Mouse (Mus musculus) cerebellum, adult 2 months (tissue): ENCODE results near the gene Ermap. TPM values are rescaled to one million over a fixed set of nuclear protein-coding genes. Genes with fewer than 3 reads are reported as not detected.

ENCODE experiments used
- DNase-seq, 2 experiments: peaks; one replicate each; pipeline ENCODE4 v3.0.0; 2021
- H3K27ac ChIP-seq: fragments of 200-500 bp; 2 replicates; pipeline ENCODE4 v1.5.1; 2012; ENCODE audit warnings: low read length, control low read depth, inconsistent platforms; ENCODE audit not compliant: insufficient read depth
- H3K27me3 ChIP-seq: fragments of 200-500 bp; 2 replicates; pipeline ENCODE4 v1.6.1; 2012; ENCODE audit warnings: inconsistent platforms, mild to moderate bottlenecking, low read length, moderate library complexity; ENCODE audit not compliant: control insufficient read depth, insufficient read depth
- H3K4me1 ChIP-seq: fragments of 200-500 bp; 2 replicates; pipeline ENCODE4 v1.6.1; 2011; ENCODE audit warnings: low read length; ENCODE audit not compliant: control insufficient read depth, insufficient read depth
- H3K4me3 ChIP-seq: fragments of 200-500 bp; replicated peaks from 2 replicates; pipeline ENCODE3; 2011; ENCODE audit warnings: mild to moderate bottlenecking, low read depth, low read length, control low read depth; ENCODE audit not compliant: insufficient read depth
- CTCF ChIP-seq: fragments of 200-500 bp; IDR thresholded peaks from 2 replicates; pipeline ENCODE4 v1.5.1; 2011; ENCODE audit warnings: low read depth, mild to moderate bottlenecking, control low read depth, low read length, moderate library complexity, borderline replicate concordance; ENCODE audit not compliant: insufficient read depth
- POLR2A ChIP-seq: fragments of 200-500 bp; IDR thresholded peaks from 2 replicates; pipeline ENCODE4 v1.6.1; 2011; ENCODE audit warnings: low read length, control low read depth, borderline replicate concordance; ENCODE audit not compliant: insufficient read depth
- WGBS: fragments of 180-500 bp; shearing (Covaris S2); methylation state at CpG from one replicate; pipeline ENCODE4 v1.1.7; 2018; 5-methylcytosine and 5-hydroxymethylcytosine counted together
- polyA plus RNA-seq: library from polyadenylated mRNA; depleted of rRNA; stranded (reverse); fragments of >200 nt; gene quantifications from 2 replicates; pipeline ENCODE4 v1.2.3, GENCODE M21; 2012

Gene Ermap
- polyA plus RNA-seq, 1 experiment: 0.28 TPM

DNA sequence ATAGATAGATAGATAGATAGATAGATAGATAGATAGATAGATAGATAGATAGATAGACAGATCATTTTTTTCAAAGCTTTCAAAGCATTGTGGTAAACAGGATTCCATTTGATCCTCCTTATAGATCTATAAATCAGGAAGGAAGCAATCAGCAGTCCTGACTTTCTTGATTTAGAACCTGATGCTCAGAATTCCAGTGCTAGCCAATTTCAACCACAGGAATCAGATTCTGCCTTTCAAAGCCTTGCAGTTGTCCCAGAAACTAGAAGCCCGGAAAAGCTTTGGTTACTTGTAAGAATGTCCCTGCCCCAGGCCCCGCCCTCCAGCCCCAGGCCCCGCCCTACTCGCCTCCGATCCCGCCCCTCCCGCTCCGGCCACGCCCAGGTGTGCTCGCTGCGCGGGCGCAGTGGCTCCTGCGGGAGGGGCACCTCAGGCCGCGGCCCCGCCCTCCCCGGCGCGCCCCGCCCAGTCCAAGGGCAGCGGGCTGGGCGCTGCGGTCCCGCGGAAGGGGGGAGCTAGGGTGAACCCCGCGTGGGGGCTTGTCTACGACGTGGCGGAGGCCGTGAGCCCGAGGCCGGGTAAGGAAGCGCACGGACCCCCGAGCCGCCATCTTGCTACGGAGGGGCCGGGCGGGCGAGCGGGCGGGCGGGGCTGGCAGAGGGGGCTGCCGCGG is 5.2 kb upstream of the Ermap start, which contains the start of gene Svbp:
Gene Svbp (plus strand): TSS at position 398 of the 673 bp plus-strand sequence.
- DNase-seq: peak; percentile 81 to 83
- Histone ChIP-seq H3K27me3 (no peaks in the 10 kb centered on the region), H3K4me3 (peak within 1 kb of the TSS; percentile 82), H3K4me1 (no peaks in the 10 kb centered on the region; the same call in 1 of the 2 replicates), H3K27ac (no peak within 1 kb of the TSS)
- under 1% methylated on average over 44 of the region's 47 CpGs for WGBS
- TF ChIP-seq CTCF (no peak), POLR2A (peak; percentile 23; the same call in 1 of the 2 replicates)

DNA sequence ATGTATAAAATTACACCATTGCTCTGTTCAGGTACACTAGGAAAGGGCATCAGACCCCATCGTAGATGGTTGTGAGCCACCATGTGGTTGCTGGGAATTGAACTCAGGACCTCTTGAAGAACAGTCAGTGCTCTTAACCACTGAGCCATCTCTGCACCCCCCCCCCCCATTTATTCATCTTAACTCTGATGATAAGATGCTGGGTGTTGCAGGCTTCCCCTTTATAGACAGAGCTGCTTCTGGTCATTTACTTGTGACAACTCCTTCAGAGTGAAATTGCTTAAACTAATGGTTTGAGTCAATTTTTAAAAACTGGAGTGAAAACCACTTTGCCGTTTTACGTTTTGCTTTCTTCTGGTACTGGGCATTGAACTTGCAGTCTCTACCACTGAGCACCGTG is 2.9 kb upstream of the Ermap start:
- Histone ChIP-seq H3K4me1 (no peaks in the 10 kb centered on the region), H3K27me3 (no peaks in the 10 kb centered on the region), H3K27ac (no peak overlapping the region), H3K4me3 (no peak overlapping the region)
- TF ChIP-seq CTCF (no peak), POLR2A (no peak)
- no peak for DNase-seq
- 92% methylated on average over 4 of the region's 4 CpGs for WGBS

DNA sequence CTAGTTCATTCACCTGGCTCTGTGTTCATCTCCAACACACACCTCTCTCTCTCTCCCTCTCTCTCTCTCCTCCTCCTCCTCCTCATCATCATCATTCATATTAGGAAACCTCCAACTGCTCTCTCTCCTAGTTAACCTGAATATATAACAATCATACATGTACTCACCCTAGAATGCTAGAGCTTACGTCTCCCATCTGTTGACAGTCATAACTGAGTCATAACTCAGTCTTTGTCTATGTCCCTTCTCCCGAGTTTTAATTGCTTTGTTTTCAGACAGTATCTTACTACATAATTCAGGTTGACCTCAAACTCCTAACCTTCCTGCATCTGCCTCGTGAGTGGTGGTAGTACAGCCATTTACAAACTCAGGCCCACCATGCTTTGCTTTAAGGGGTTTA is 1.5 kb upstream of the Ermap start:
- Histone ChIP-seq H3K27ac (no peak overlapping the region), H3K27me3 (no peaks in the 10 kb centered on the region), H3K4me3 (no peak overlapping the region), H3K4me1 (no peaks in the 10 kb centered on the region)
- 71% methylated on average over 3 of the region's 3 CpGs for WGBS
- TF ChIP-seq POLR2A (no peak), CTCF (no peak)
- DNase-seq: no peak

DNA sequence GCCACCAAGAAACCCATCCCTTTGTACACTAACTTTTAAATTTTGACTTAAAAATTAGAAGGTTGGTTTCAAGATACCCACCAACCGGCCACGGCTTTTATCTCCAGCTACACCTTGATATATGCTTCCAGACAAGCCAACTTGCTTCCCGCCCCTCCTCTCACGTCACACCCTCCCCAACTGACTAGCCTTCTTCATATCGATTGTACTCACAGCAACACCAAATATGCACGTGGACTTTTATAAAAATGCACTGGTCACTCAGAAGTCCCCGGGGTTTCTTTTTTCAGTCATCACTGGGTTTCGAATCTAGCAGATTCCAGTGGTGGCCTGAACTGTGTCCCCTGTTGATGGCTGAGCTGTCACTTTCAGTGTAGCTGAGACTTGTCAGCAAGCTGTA is 807 bp upstream of the Ermap start:
- H3K4me1 ChIP-seq: no peaks in the 10 kb centered on the region
- TF ChIP-seq CTCF (no peak), POLR2A (no peak)
- no peaks in the 10 kb centered on the region for H3K27me3 ChIP-seq
- DNase-seq: no peak
- no peak overlapping the region for H3K27ac ChIP-seq
- 84% methylated on average over 8 of the region's 8 CpGs for WGBS
- H3K4me3 ChIP-seq: no peak overlapping the region

DNA sequence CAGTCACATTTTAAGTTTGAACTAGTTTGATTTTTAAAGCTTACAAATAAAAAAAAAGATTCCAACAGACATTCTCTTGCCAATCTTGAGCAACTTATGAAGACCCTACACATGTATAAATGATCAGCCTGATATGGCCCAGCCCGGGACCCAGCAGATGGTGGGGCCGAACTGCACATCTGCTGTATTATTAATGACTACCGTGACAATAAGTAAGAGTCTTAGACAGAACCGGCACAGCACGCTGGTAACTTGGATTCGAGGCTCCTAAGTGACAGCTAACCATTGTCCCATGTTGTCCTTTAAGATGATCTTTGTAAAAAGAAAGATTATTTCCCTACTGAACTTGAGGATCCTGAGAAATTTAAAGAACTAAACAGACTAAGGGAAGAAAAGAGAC is 419 bp downstream of the Ermap start:
- DNase-seq: no peak
- TF ChIP-seq CTCF (no peak), POLR2A (no peak)
- H3K4me1 ChIP-seq: no peaks in the 10 kb centered on the region
- H3K27ac ChIP-seq: no peak overlapping the region
- H3K27me3 ChIP-seq: no peaks in the 10 kb centered on the region
- WGBS: 20% methylated on average over 6 of the region's 6 CpGs
- H3K4me3 ChIP-seq: no peak overlapping the region

DNA sequence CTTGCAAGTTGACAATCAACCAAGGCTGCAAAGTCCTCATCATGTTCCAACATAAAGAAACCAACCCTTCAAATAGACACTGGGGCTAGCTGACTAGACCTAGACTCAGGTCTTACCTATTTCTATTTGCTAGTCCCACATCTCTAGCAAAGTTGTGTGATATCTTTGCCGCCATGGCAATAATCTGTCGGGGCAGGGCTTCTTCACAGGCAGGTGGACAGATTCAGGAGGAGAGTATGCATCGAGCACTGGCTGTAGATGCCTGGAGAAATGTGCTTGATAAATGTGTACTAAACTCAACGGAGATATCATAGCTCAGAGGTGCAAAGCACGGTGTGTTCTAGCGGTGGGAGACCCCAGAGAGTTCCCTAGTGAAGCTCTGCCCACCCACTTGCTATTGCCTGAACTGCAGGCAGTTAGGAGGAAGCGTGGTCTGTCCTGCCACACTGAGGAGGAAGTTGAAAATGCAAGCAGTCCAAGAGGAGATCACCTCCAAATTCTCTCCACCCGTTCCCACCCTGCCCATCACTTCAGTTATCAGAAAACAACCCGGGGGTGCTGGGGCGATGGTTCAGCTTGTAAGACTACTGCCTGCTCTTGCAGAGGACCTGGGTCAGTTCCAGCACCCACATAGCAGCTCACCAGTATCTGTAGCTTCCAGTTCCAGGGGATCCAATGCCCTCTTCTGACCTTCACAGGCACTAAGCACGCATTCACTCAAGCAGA is 1.6 kb downstream of the Ermap start:
- TF ChIP-seq CTCF: peak; percentile 18; the same call in 1 of the 2 replicates
- TF ChIP-seq POLR2A: no peak

DNA sequence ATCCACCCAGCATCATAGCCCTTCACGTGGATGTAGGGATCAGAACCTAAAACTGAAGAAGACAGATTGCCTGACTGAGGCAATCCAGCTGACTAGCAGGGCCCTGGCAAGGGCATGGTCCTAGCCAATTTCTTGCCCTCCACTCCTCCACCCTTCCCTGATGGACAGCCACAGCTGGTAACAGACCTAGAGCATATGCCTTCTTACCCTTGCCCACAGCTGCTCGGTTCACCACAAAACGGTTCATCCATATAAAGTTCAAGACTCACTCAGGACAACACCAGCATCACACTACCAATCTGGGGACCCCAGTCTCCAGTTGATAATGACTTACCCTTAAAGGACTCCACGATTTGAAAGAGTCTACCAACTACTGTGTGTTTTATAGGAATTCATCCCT is 4.0 kb downstream of the Ermap start:
- DNase-seq: no peak
- Histone ChIP-seq H3K27ac (no peak overlapping the region), H3K4me3 (no peak overlapping the region), H3K27me3 (no peaks in the 10 kb centered on the region; the same call in 1 of the 2 replicates), H3K4me1 (no peaks in the 10 kb centered on the region)
- TF ChIP-seq POLR2A: no peak
- TF ChIP-seq CTCF: no peak
- WGBS: 78% methylated on average over 4 of the region's 4 CpGs

More for the DNA sequence above, 1.6 kb downstream of the Ermap start:
- H3K4me1 ChIP-seq: no peaks in the 10 kb centered on the region
- H3K4me3 ChIP-seq: no peak overlapping the region
- no peak for DNase-seq
- 54% methylated on average over 11 of the region's 11 CpGs for WGBS
- H3K27me3 ChIP-seq: no peaks in the 10 kb centered on the region
- no peak overlapping the region for H3K27ac ChIP-seq

DNA sequence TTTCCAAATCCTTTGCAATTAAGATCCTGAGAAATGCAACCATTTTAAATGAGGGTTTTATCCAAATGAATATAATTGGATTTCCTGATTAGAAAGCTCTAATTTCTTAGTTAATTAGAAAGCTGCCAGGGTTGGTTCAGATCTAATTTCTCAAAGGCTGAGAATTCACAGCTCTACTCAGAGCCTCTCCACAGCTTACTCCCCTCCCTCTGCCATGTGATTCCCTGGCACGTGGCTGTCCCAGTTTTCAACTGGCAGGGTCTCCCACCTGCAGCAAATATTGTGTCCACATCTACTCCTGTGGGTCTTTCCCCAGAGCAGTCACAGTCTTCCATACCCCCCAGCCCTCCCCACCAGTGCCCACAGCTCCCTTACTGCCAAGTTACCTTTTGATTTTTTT is 6.3 kb downstream of the Ermap start:
- TF ChIP-seq CTCF: no peak
- no peak for TF ChIP-seq POLR2A
- no peak for DNase-seq
- no peaks in the 10 kb centered on the region; the same call in 1 of the 2 replicates for H3K27me3 ChIP-seq
- 23% methylated on average over 1 of the region's 1 CpGs for WGBS
- H3K4me1 ChIP-seq: no peaks in the 10 kb centered on the region
- H3K27ac ChIP-seq: no peak overlapping the region
- no peak overlapping the region for H3K4me3 ChIP-seq
